Comparison of ENCODE assay signal across 20 mouse cellular contexts in genomic region chr10:27916406-27916805, GRCm38 (mm10).
"Had no signal": no experiment of that assay in that cellular context is flagged by ENCODE, and none has a peak within 500 bp of the region (broad histone marks: within the 10 kb centered on the region; RNA-seq: fewer than 3 reads in every experiment).

No protein-coding gene starts in this region.

- H3K27me3 ChIP-seq: kidney, embryonic 15.5 days; liver, embryonic 13.5 days; megakaryocyte, embryonic 14.5 days; midbrain, embryonic 15.5 days; neural tube, embryonic 12.5 days; neural tube, embryonic 15.5 days had no signal

- H3K27ac ChIP-seq: kidney, embryonic 15.5 days; left cerebral cortex, adult 2 months; liver, embryonic 13.5 days; midbrain, embryonic 10.5 days; midbrain, embryonic 15.5 days; neural tube, embryonic 12.5 days; neural tube, embryonic 15.5 days; stomach, postnatal 0 days had no signal

- H3K4me1 ChIP-seq: kidney, embryonic 15.5 days; liver, embryonic 13.5 days; megakaryocyte, embryonic 14.5 days; midbrain, embryonic 10.5 days; midbrain, embryonic 15.5 days; neural tube, embryonic 12.5 days; neural tube, embryonic 15.5 days had no signal

- H3K4me2 ChIP-seq: kidney, embryonic 15.5 days; liver, embryonic 13.5 days; midbrain, embryonic 15.5 days; neural tube, embryonic 12.5 days; neural tube, embryonic 15.5 days had no signal

- ATAC-seq: midbrain, embryonic 15.5 days had no signal

- H3K9ac ChIP-seq: kidney, embryonic 15.5 days; liver, embryonic 13.5 days; midbrain, embryonic 15.5 days; neural tube, embryonic 12.5 days; neural tube, embryonic 15.5 days had no signal

- H3K4me3 ChIP-seq: kidney, embryonic 15.5 days; left cerebral cortex, adult 2 months; liver, embryonic 13.5 days; megakaryocyte, embryonic 14.5 days; midbrain, embryonic 10.5 days; midbrain, embryonic 15.5 days; neural tube, embryonic 12.5 days; neural tube, embryonic 15.5 days had no signal

- H3K36me3 ChIP-seq: kidney, embryonic 15.5 days; liver, embryonic 13.5 days; midbrain, embryonic 10.5 days; midbrain, embryonic 15.5 days; neural tube, embryonic 12.5 days; neural tube, embryonic 15.5 days had no signal

- H3K9me3 ChIP-seq: kidney, embryonic 15.5 days; liver, embryonic 13.5 days; megakaryocyte, embryonic 14.5 days; midbrain, embryonic 10.5 days; midbrain, embryonic 15.5 days; neural tube, embryonic 12.5 days; neural tube, embryonic 15.5 days had no signal

- DNase-seq: kidney, adult 8-10 months; kidney, postnatal 10 days; kidney, postnatal 36 days; layer of hippocampus, postnatal 36 days; liver, embryonic 13.5 days; lung, postnatal 10 days; right cerebral cortex, adult 18-20 months; right cerebral cortex, postnatal 14 days; right cerebral cortex, postnatal 4 days; thymus, adult 2 months; thymus, postnatal 14 days; thymus, postnatal 4 days had no signal
